Mouse (Mus musculus): Measurements from ENCODE around the gene Rreb1. TPM values are rescaled to one million over a fixed set of nuclear protein-coding genes. Genes with fewer than 3 reads are reported as not detected.

Gene Rreb1
- polyA plus RNA-seq, 1 experiment from 2014 or later = 9.0 TPM

GRCm38 (mm10) chr13:37855765-37856164 lies 77.6 kb downstream of the Rreb1 start:
- Histone ChIP-seq H3K4me2 (ENCODE audit: low read length) (no peak overlapping the region), H3K4me1 (replicated peaks; ENCODE audit: insufficient read depth, low read length) (peaks cover 40% of the 10 kb centered on the region), H3K9ac (ENCODE audit: low read depth, low read length) (no peak overlapping the region), H3K9me3 (replicated peaks; ENCODE audit: low read length) (no peaks in the 10 kb centered on the region), H3K27me3 (ENCODE audit: insufficient read depth, low read length) (no peaks in the 10 kb centered on the region), H3K27ac (no peak overlapping the region), H3K36me3 (ENCODE audit: insufficient read depth, low read length) (no peaks in the 10 kb centered on the region), H3K4me3 (replicated peaks; ENCODE audit: low read depth, low read length) (no peak overlapping the region)
- no peak for ATAC-seq (replicated peaks; ENCODE audit: low FRiP score, low read depth)
- no peak for DNase-seq (ENCODE audit: low spot score)
- TF ChIP-seq CTCF (IDR thresholded peaks at IDR 0.05; ENCODE audit: low read depth) = no peak

GRCm38 (mm10) chr13:37856537-37856936 lies 78.3 kb downstream of the Rreb1 start:
- Histone ChIP-seq H3K4me3 (replicated peaks; ENCODE audit: low read depth, low read length) (no peak overlapping the region), H3K4me1 (replicated peaks; ENCODE audit: insufficient read depth, low read length) (peaks cover 40% of the 10 kb centered on the region), H3K27me3 (ENCODE audit: insufficient read depth, low read length) (no peaks in the 10 kb centered on the region), H3K9ac (ENCODE audit: low read depth, low read length) (no peak overlapping the region), H3K27ac (peak overlapping the region; percentile 90), H3K36me3 (ENCODE audit: insufficient read depth, low read length) (no peaks in the 10 kb centered on the region), H3K4me2 (ENCODE audit: low read length) (peak overlapping the region; percentile 83; the same call in 1 of the 2 replicates), H3K9me3 (replicated peaks; ENCODE audit: low read length) (no peaks in the 10 kb centered on the region)
- DNase-seq (ENCODE audit: low spot score) (no peak), ATAC-seq (replicated peaks; ENCODE audit: low FRiP score, low read depth) (no peak)
- no peak for TF ChIP-seq CTCF (IDR thresholded peaks at IDR 0.05; ENCODE audit: low read depth)
- 40% methylated on average over 2 of the region's 2 CpGs for WGBS

GRCm38 (mm10) chr13:37857284-37858065 lies 79.3 kb downstream of the Rreb1 start:
- peak; percentile 91 for DNase-seq (ENCODE audit: low spot score)
- Histone ChIP-seq H3K4me2 (ENCODE audit: low read length) (peak overlapping the region; percentile 83), H3K4me3 (replicated peaks; ENCODE audit: low read depth, low read length) (peak overlapping the region; percentile 49), H3K36me3 (ENCODE audit: insufficient read depth, low read length) (no peaks in the 10 kb centered on the region), H3K27me3 (ENCODE audit: insufficient read depth, low read length) (no peaks in the 10 kb centered on the region), H3K9ac (ENCODE audit: low read depth, low read length) (peak overlapping the region; percentile 66), H3K4me1 (replicated peaks; ENCODE audit: insufficient read depth, low read length) (peaks cover 45% of the 10 kb centered on the region), H3K9me3 (replicated peaks; ENCODE audit: low read length) (no peaks in the 10 kb centered on the region), H3K27ac (peak overlapping the region; percentile 90)
- TF ChIP-seq CTCF (IDR thresholded peaks at IDR 0.05; ENCODE audit: low read depth) = no peak
- 1% methylated on average over 59 of the region's 59 CpGs for WGBS
- peak; percentile 85 for ATAC-seq (replicated peaks; ENCODE audit: low FRiP score, low read depth)

GRCm38 (mm10) chr13:37858066-37858501 lies 79.9 kb downstream of the Rreb1 start:
- Histone ChIP-seq H3K9me3 (replicated peaks; ENCODE audit: low read length) (no peaks in the 10 kb centered on the region), H3K4me2 (ENCODE audit: low read length) (peak overlapping the region; percentile 83), H3K9ac (ENCODE audit: low read depth, low read length) (peak overlapping the region; percentile 66), H3K27me3 (ENCODE audit: insufficient read depth, low read length) (no peaks in the 10 kb centered on the region), H3K27ac (peak overlapping the region; percentile 90), H3K4me3 (replicated peaks; ENCODE audit: low read depth, low read length) (peak overlapping the region; percentile 49), H3K36me3 (ENCODE audit: insufficient read depth, low read length) (no peaks in the 10 kb centered on the region), H3K4me1 (replicated peaks; ENCODE audit: insufficient read depth, low read length) (peaks cover 43% of the 10 kb centered on the region)
- peak; percentile 17; the same call in 1 of the 2 replicates for ATAC-seq (replicated peaks; ENCODE audit: low FRiP score, low read depth)
- WGBS = 4% methylated on average over 19 of the region's 19 CpGs
- no peak for TF ChIP-seq CTCF (IDR thresholded peaks at IDR 0.05; ENCODE audit: low read depth)
- no peak for DNase-seq (ENCODE audit: low spot score)

GRCm38 (mm10) chr13:37858508-37858907 lies 80.3 kb downstream of the Rreb1 start:
- Histone ChIP-seq H3K4me2 (ENCODE audit: low read length) (peak overlapping the region; percentile 83), H3K27ac (peak overlapping the region; percentile 90), H3K9me3 (replicated peaks; ENCODE audit: low read length) (no peaks in the 10 kb centered on the region), H3K4me1 (replicated peaks; ENCODE audit: insufficient read depth, low read length) (peaks cover 42% of the 10 kb centered on the region), H3K9ac (ENCODE audit: low read depth, low read length) (peak overlapping the region; percentile 66), H3K36me3 (ENCODE audit: insufficient read depth, low read length) (no peaks in the 10 kb centered on the region), H3K27me3 (ENCODE audit: insufficient read depth, low read length) (no peaks in the 10 kb centered on the region), H3K4me3 (replicated peaks; ENCODE audit: low read depth, low read length) (peak overlapping the region; percentile 49)
- peak; percentile 34 for DNase-seq (ENCODE audit: low spot score)
- WGBS = 37% methylated on average over 9 of the region's 9 CpGs
- TF ChIP-seq CTCF (IDR thresholded peaks at IDR 0.05; ENCODE audit: low read depth) = no peak
- no peak; the same call in 1 of the 2 replicates for ATAC-seq (replicated peaks; ENCODE audit: low FRiP score, low read depth)

GRCm38 (mm10) chr13:37859782-37860181 lies 81.6 kb downstream of the Rreb1 start:
- DNase-seq (ENCODE audit: low spot score) = no peak
- no peak for ATAC-seq (replicated peaks; ENCODE audit: low FRiP score, low read depth)
- H3K9ac ChIP-seq (ENCODE audit: low read depth, low read length) = no peak overlapping the region
- peaks cover 33% of the 10 kb centered on the region for H3K4me1 ChIP-seq (replicated peaks; ENCODE audit: insufficient read depth, low read length)
- H3K4me2 ChIP-seq (ENCODE audit: low read length) = no peak overlapping the region
- H3K4me3 ChIP-seq (replicated peaks; ENCODE audit: low read depth, low read length) = no peak overlapping the region
- no peaks in the 10 kb centered on the region for H3K27me3 ChIP-seq (ENCODE audit: insufficient read depth, low read length)
- no peaks in the 10 kb centered on the region for H3K36me3 ChIP-seq (ENCODE audit: insufficient read depth, low read length)
- H3K27ac ChIP-seq = no peak overlapping the region
- WGBS = 76% methylated on average over 8 of the region's 8 CpGs
- TF ChIP-seq CTCF (IDR thresholded peaks at IDR 0.05; ENCODE audit: low read depth) = no peak
- no peaks in the 10 kb centered on the region for H3K9me3 ChIP-seq (replicated peaks; ENCODE audit: low read length)
